Mouse (Mus musculus): ENCODE measurements around the gene Dand5.

- no peak for TF ChIP-seq POLR2A (IDR thresholded peaks at IDR 0.05; ENCODE audit: borderline replicate concordance, extremely low read depth, low read depth, low read length)
- no peak for TF ChIP-seq CTCF (IDR thresholded peaks at IDR 0.05; ENCODE audit: insufficient read depth, low read length)
Observed at GRCm38 (mm10) chr8:84847684-84848435, 25.2 kb upstream of the Dand5 start.
